Mouse (Mus musculus) heart, embryonic 10.5 days (tissue): Measurements from ENCODE around the gene Tsga13. TPM values are rescaled to one million over a fixed set of nuclear protein-coding genes. Genes with fewer than 3 reads are reported as not detected.

Experiments used
- DNase-seq: peaks from one replicate; pipeline ENCODE4 v3.0.0-alpha.2; 2017; ENCODE audit warnings: low spot score
- H3K27ac ChIP-seq: fragments of 300-500 bp; sonication (generic); 2 replicates; pipeline ENCODE4 v1.5.1; 2016; ENCODE audit warnings: mild to moderate bottlenecking
- H3K27me3 ChIP-seq: fragments of 300-500 bp; sonication (generic); 2 replicates; pipeline ENCODE4 v1.6.1; 2016; ENCODE audit warnings: mild to moderate bottlenecking; ENCODE audit not compliant: poor library complexity, insufficient read depth, severe bottlenecking
- H3K36me3 ChIP-seq: fragments of 300-500 bp; sonication (generic); 2 replicates; pipeline ENCODE4 v1.6.1; 2016; ENCODE audit warnings: mild to moderate bottlenecking, moderate library complexity
- H3K4me1 ChIP-seq: fragments of 300-500 bp; sonication (generic); 2 replicates; pipeline ENCODE4 v1.6.1; 2016; ENCODE audit warnings: mild to moderate bottlenecking
- H3K4me3 ChIP-seq: fragments of 300-500 bp; sonication (generic); 2 replicates; pipeline ENCODE4 v1.5.1; 2016; ENCODE audit warnings: mild to moderate bottlenecking, moderate library complexity
- H3K9me3 ChIP-seq: fragments of 300-500 bp; sonication (generic); 2 replicates; pipeline ENCODE4 v1.6.1; 2016; ENCODE audit warnings: mild to moderate bottlenecking, moderate library complexity
- WGBS: fragments of 180-500 bp; shearing (Covaris S2); methylation state at CpG from one replicate; pipeline ENCODE4 v1.1.7; 2016; 5-methylcytosine and 5-hydroxymethylcytosine counted together
- polyA plus RNA-seq: library from polyadenylated mRNA; unstranded; fragments of >200 nt; fragmentation: Nextera tagmentation; extraction: Ambion mirVana; gene quantifications from 2 replicates; pipeline ENCODE4 v1.2.1, GENCODE M21; 2016

Gene Tsga13
- polyA plus RNA-seq, result not detected in 2 replicates

- no peak for DNase-seq
- 78% methylated on average over 2 of the region's 2 CpGs for WGBS
- H3K36me3 ChIP-seq, result no peaks in the 10 kb centered on the region
- H3K4me3 ChIP-seq, result no peak within 1 kb of the TSS
- H3K27ac ChIP-seq, result no peak within 1 kb of the TSS
- H3K9me3 ChIP-seq, result no peaks in the 10 kb centered on the region
- no peaks in the 10 kb centered on the region for H3K27me3 ChIP-seq
- H3K4me1 ChIP-seq, result no peaks in the 10 kb centered on the region
These were observed at the start of gene Tsga13 for GRCm38 (mm10) chr6:30915473-30915872. Tsga13 (minus strand) TSS chr6:30915573.

DNA sequence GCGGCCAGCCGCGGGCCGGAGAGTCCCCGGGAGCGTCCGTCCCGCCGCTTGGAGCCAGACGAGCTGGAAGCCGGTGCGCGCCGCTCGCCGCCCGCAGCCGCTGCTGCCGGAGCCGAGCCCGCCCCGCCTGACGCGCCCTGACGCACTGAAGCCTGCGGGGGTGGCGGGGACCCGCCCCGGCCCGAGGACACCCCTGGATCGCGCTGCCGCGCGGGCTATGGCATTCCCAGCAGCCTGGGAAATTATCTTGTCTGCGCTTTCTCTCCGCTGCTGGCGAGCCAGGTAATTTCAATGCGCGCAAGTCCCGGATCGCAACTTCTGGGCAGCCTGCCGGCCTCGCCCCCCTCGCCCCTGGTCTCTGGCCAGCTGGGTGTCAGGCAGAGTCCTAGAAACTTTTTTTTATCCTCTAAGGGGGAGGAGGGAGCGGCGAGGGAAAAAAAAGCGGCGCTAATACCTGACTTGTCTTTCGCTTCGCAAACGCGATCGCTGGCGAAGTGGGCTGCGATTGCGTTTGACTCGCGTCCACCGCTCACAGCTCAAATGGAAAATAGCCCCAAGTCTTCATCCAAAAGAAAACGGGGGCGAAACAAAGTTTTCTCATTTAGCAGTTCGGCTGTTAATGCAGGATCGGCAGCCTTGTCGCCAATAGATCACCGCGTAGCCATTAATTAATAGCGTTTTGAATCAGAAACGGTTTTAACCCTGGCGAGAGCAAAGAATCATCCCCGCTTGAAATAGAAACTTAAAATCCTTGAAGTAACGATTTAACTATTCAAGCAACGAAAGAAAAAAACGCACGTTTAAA, 43.6 kb upstream of the Tsga13 start, which contains the start of gene Klf14:
Gene Klf14 (minus strand): TSS at position 343 of the 805 bp plus-strand sequence.
- Histone ChIP-seq H3K36me3 (peaks cover 15% of the 10 kb centered on the region; the same call in 1 of the 2 replicates), H3K9me3 (peaks cover 27% of the 10 kb centered on the region), H3K27me3 (peaks cover 58% of the 10 kb centered on the region), H3K4me3 (peak within 1 kb of the TSS; percentile 76), H3K4me1 (peaks cover 7% of the 10 kb centered on the region), H3K27ac (peak within 1 kb of the TSS; percentile 45)
- under 1% methylated on average over 71 of the region's 75 CpGs for WGBS
- peak; percentile 79 for DNase-seq

GRCm38 (mm10) chr6:30957784-30958735, 42.7 kb upstream of the Tsga13 start:
- Histone ChIP-seq H3K9me3 (peaks cover 27% of the 10 kb centered on the region), H3K36me3 (peaks cover 15% of the 10 kb centered on the region; the same call in 1 of the 2 replicates), H3K4me1 (peaks cover 7% of the 10 kb centered on the region), H3K27ac (peak overlapping the region; percentile 45), H3K27me3 (peaks cover 50% of the 10 kb centered on the region), H3K4me3 (peak overlapping the region; percentile 76)
- 3% methylated on average over 84 of the region's 84 CpGs for WGBS
- no peak for DNase-seq

DNA sequence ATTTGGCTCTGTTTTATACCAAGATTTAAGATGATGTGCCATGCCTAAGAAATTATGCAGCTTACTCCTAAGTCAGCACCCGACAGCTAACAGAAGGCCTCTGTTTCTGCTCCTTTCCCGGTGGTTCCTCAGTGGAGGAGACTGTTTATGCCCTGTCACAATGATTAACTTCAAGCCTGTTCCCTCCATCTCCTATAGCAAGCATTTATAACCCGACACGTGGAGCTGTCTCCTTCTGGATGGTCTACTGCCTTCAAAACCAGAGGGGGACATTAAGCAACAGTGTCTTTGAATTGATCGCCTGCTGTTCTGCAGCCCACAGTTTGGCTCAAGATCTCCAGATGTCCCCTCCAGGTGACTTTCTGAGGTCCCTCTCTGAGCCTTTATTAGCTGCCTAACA, 23.9 kb upstream of the Tsga13 start:
- H3K36me3 ChIP-seq, result no peaks in the 10 kb centered on the region
- no peaks in the 10 kb centered on the region for H3K27me3 ChIP-seq
- H3K4me1 ChIP-seq, result no peaks in the 10 kb centered on the region
- no peak for DNase-seq
- H3K27ac ChIP-seq, result no peak overlapping the region
- no peak overlapping the region for H3K4me3 ChIP-seq
- 65% methylated on average over 5 of the region's 5 CpGs for WGBS
- no peaks in the 10 kb centered on the region for H3K9me3 ChIP-seq

- 42% methylated on average over 2 of the region's 2 CpGs for WGBS
- Histone ChIP-seq H3K27me3 (no peaks in the 10 kb centered on the region), H3K27ac (no peak overlapping the region), H3K4me1 (no peaks in the 10 kb centered on the region), H3K36me3 (no peaks in the 10 kb centered on the region), H3K4me3 (no peak overlapping the region), H3K9me3 (no peaks in the 10 kb centered on the region)
- no peak for DNase-seq
These were observed 7.4 kb upstream of the Tsga13 start for GRCm38 (mm10) chr6:30922821-30923220.

- no peak for DNase-seq
- H3K27ac ChIP-seq, result no peak overlapping the region
- H3K9me3 ChIP-seq, result no peaks in the 10 kb centered on the region
- H3K4me1 ChIP-seq, result no peaks in the 10 kb centered on the region
- H3K4me3 ChIP-seq, result no peak overlapping the region
- 74% methylated on average over 10 of the region's 11 CpGs for WGBS
- no peaks in the 10 kb centered on the region for H3K36me3 ChIP-seq
- no peaks in the 10 kb centered on the region for H3K27me3 ChIP-seq
These were observed 6.5 kb upstream of the Tsga13 start for GRCm38 (mm10) chr6:30921826-30922225.

DNA sequence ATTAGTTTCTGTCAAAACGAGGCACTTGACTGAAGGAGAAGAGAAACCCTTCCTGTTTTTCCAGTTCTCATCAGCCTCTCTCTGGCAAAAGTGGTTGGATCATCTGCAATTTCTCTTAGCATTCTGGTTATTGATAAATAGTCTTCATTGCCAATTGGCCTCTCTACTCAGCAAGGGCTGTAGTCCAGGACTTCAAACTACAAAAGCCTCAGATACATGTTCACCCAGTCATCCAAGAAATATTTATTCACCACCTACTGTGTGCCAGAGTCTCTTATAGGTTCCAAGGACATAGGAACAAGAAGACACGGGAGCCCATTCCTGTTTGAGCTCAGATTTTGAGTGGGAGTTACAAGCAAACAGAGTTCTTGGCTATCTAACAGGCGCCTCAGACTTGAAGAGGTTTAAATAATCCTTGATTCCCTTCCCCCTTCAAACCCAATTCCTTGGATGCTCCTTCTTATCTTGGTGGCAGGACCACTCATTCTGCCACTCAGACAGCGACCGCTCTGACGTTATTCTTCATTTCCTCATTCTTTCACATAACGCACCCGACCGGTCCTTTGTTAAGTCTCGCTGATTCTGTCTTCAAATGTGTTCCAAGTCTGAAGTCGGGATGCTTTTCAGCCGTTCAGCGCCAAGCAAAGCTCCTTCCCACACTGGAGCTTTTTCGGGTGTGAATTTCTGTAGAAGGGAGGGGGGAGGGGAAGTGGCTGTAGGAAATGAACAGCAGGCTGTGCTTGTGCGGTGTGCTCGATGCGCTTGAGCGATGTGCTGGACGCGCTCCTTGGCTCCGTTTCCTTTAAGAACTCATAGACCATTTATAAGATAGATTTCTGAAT, 5.7 kb upstream of the Tsga13 start:
- Histone ChIP-seq H3K9me3 (no peaks in the 10 kb centered on the region), H3K27me3 (no peaks in the 10 kb centered on the region), H3K4me1 (no peaks in the 10 kb centered on the region), H3K27ac (peak overlapping the region; percentile 13; the same call in 1 of the 2 replicates), H3K4me3 (0 out of 2 replicates have a peak overlapping the region, but pooled peaks have one; percentile 12), H3K36me3 (no peaks in the 10 kb centered on the region)
- DNase-seq, result no peak
- 57% methylated on average over 21 of the region's 21 CpGs for WGBS

- no peaks in the 10 kb centered on the region for H3K4me1 ChIP-seq
- H3K27me3 ChIP-seq, result no peaks in the 10 kb centered on the region
- H3K9me3 ChIP-seq, result no peaks in the 10 kb centered on the region
- H3K27ac ChIP-seq, result no peak overlapping the region
- WGBS, result 64% methylated on average over 3 of the region's 3 CpGs
- no peak overlapping the region for H3K4me3 ChIP-seq
- no peaks in the 10 kb centered on the region for H3K36me3 ChIP-seq
- DNase-seq, result no peak
These were observed 7.4 kb downstream of the Tsga13 start for GRCm38 (mm10) chr6:30907970-30908369.

GRCm38 (mm10) chr6:30904911-30905310, 10.5 kb downstream of the Tsga13 start:
- no peak for DNase-seq

GRCm38 (mm10) chr6:30904033-30904432, 11.3 kb downstream of the Tsga13 start:
- Histone ChIP-seq H3K9me3 (no peaks in the 10 kb centered on the region), H3K27ac (no peak overlapping the region), H3K4me1 (no peaks in the 10 kb centered on the region), H3K27me3 (no peaks in the 10 kb centered on the region), H3K36me3 (no peaks in the 10 kb centered on the region), H3K4me3 (no peak overlapping the region)
- 63% methylated on average over 3 of the region's 3 CpGs for WGBS
- DNase-seq, result no peak

More at GRCm38 (mm10) chr6:30904911-30905310, 10.5 kb downstream of the Tsga13 start:
- Histone ChIP-seq H3K36me3 (no peaks in the 10 kb centered on the region), H3K4me3 (no peak overlapping the region), H3K9me3 (no peaks in the 10 kb centered on the region), H3K4me1 (no peaks in the 10 kb centered on the region), H3K27ac (no peak overlapping the region), H3K27me3 (no peaks in the 10 kb centered on the region)
- WGBS, result 67% methylated on average over 5 of the region's 5 CpGs

DNA sequence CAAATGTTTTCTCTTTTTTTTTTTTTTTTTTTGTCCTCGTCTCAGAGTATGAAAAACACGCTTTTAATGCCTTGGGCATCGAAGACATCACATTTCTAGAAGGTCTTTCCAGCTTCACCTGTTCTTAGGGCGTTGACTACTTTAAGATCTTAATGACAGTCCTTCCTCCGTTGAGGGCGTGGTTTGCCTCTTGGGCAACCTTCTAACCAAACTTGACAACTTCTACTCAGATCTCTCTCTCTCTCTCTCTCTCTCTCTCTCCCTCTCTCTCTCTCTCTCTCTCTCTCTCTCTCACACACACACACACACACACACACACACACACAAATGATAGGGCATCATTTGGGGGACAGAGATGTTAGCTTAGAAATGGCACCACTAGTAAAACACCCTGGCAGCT, 17.9 kb downstream of the Tsga13 start:
- no peak overlapping the region; the same call in 1 of the 2 replicates for H3K4me3 ChIP-seq
- no peaks in the 10 kb centered on the region for H3K27me3 ChIP-seq
- H3K4me1 ChIP-seq, result peaks cover 11% of the 10 kb centered on the region
- no peaks in the 10 kb centered on the region for H3K36me3 ChIP-seq
- 63% methylated on average over 6 of the region's 6 CpGs for WGBS
- no peak overlapping the region for H3K27ac ChIP-seq
- no peaks in the 10 kb centered on the region for H3K9me3 ChIP-seq
- DNase-seq, result no peak

DNA sequence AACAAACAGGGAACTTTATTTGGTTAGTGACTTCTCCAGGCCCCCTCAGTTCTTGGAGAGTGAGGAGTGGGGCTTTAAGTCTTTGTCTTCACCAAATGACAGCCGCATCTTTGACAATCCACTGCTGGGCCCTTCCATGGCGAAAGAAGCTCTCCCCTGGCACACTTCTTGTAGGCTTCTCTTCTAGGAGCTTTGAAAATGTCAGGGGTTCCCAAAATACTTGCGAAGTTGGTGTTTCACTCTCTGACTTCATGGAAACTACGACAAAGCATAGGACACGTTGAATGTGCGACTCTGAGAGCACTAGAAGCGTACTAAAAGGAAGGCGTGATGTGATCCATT, 18.4 kb downstream of the Tsga13 start:
- Histone ChIP-seq H3K4me3 (peak overlapping the region; percentile 77), H3K9me3 (no peaks in the 10 kb centered on the region), H3K4me1 (peaks cover 11% of the 10 kb centered on the region), H3K27ac (peak overlapping the region; percentile 97), H3K36me3 (no peaks in the 10 kb centered on the region), H3K27me3 (no peaks in the 10 kb centered on the region)
- DNase-seq, result no peak
- 19% methylated on average over 8 of the region's 8 CpGs for WGBS
